Mouse (Mus musculus) neural tube, embryonic 12.5 days (tissue): Measurements from ENCODE around the gene Clk3. TPM values are rescaled to one million over a fixed set of nuclear protein-coding genes. Genes with fewer than 3 reads are reported as not detected.

Experiments used
- ATAC-seq: fragments of 200-750 bp; cut with Nextera tagmentation; 2 replicates; pipeline ENCODE4 v1.8.0; 2017; ENCODE audit warnings: low read depth, mild to moderate bottlenecking, moderate TSS enrichment, moderate library complexity; ENCODE audit not compliant: low FRiP score
- H3K27ac ChIP-seq: fragments of 300-500 bp; sonication (generic); 2 replicates; pipeline ENCODE4 v1.5.1; 2016
- H3K27me3 ChIP-seq: fragments of 300-500 bp; sonication (generic); replicated peaks from 2 replicates; pipeline ENCODE4 v1.6.1; 2016; ENCODE audit warnings: mild to moderate bottlenecking
- H3K36me3 ChIP-seq: fragments of 300-500 bp; sonication (generic); 2 replicates; pipeline ENCODE4 v1.6.1; 2016; ENCODE audit warnings: mild to moderate bottlenecking
- H3K4me1 ChIP-seq: fragments of 300-500 bp; sonication (generic); 2 replicates; pipeline ENCODE4 v1.6.1; 2016
- H3K4me2 ChIP-seq: fragments of 300-500 bp; sonication (generic); replicated peaks from 2 replicates; pipeline ENCODE4 v1.6.1; 2016; ENCODE audit warnings: mild to moderate bottlenecking
- H3K4me3 ChIP-seq: fragments of 300-500 bp; sonication (generic); 2 replicates; pipeline ENCODE4 v1.5.1; 2016
- H3K9ac ChIP-seq: fragments of 300-500 bp; sonication (generic); 2 replicates; pipeline ENCODE4 v1.6.1; 2016; ENCODE audit warnings: mild to moderate bottlenecking
- H3K9me3 ChIP-seq: fragments of 300-500 bp; sonication (generic); 2 replicates; pipeline ENCODE4 v1.6.1; 2016; ENCODE audit warnings: mild to moderate bottlenecking
- whole genome bisulfite sequencing: fragments of 180-500 bp; shearing (Covaris S2); methylation state at CpG from one replicate; pipeline ENCODE4 v1.1.7; 2016; 5-methylcytosine and 5-hydroxymethylcytosine counted together
- polyA plus RNA-seq: library from polyadenylated mRNA; unstranded; fragments of >200 nt; fragmentation: Nextera tagmentation; extraction: Ambion mirVana; gene quantifications from 2 replicates; pipeline ENCODE4 v1.2.1, GENCODE M21; 2016

The Clk3 gene
- 80.9 and 84.9 TPM in 2 replicates for polyA plus RNA-seq

- Histone ChIP-seq H3K9me3 (no peaks in the 10 kb centered on the region), H3K27ac (peak within 1 kb of the TSS; percentile 96), H3K4me2 (peak within 1 kb of the TSS; percentile 95), H3K4me1 (peaks cover 33% of the 10 kb centered on the region), H3K27me3 (no peaks in the 10 kb centered on the region), H3K9ac (peak within 1 kb of the TSS; percentile 96), H3K36me3 (peaks cover 10% of the 10 kb centered on the region), H3K4me3 (peak within 1 kb of the TSS; percentile 92)
- ATAC-seq = peak; percentile 73
- under 1% methylated on average over 93 of the region's 93 CpGs for WGBS
Observed at GRCm38 (mm10) chr9:57765364-57766351, at the start of gene Clk3. Gene Clk3, minus strand, starts transcription at chr9:57765860.

GRCm38 (mm10) chr9:57814866-57815265, 49.2 kb upstream of the Clk3 start:
- no peak overlapping the region for H3K27ac ChIP-seq

GRCm38 (mm10) chr9:57814014-57814413, 48.4 kb upstream of the Clk3 start:
- 7% methylated on average over 1 of the region's 1 CpGs for WGBS
- H3K27ac ChIP-seq = no peak overlapping the region
- H3K4me2 ChIP-seq = no peak overlapping the region
- peaks cover 71% of the 10 kb centered on the region for H3K4me1 ChIP-seq
- no peaks in the 10 kb centered on the region for H3K9me3 ChIP-seq
- H3K9ac ChIP-seq = no peak overlapping the region
- H3K4me3 ChIP-seq = no peak overlapping the region
- H3K36me3 ChIP-seq = no peaks in the 10 kb centered on the region
- H3K27me3 ChIP-seq = no peaks in the 10 kb centered on the region
- no peak for ATAC-seq

More at GRCm38 (mm10) chr9:57814866-57815265, 49.2 kb upstream of the Clk3 start:
- H3K9me3 ChIP-seq = no peaks in the 10 kb centered on the region
- no peak overlapping the region for H3K9ac ChIP-seq
- H3K4me1 ChIP-seq = peaks cover 62% of the 10 kb centered on the region
- no peak overlapping the region for H3K4me2 ChIP-seq
- no peaks in the 10 kb centered on the region for H3K27me3 ChIP-seq
- no peak for ATAC-seq
- H3K36me3 ChIP-seq = no peaks in the 10 kb centered on the region
- 9% methylated on average over 3 of the region's 3 CpGs for WGBS
- H3K4me3 ChIP-seq = no peak overlapping the region

GRCm38 (mm10) chr9:57811793-57812733, 46.4 kb upstream of the Clk3 start:
- Histone ChIP-seq H3K4me3 (no peak overlapping the region), H3K9me3 (no peaks in the 10 kb centered on the region), H3K4me2 (peak overlapping the region; percentile 8; the same call in 1 of the 2 replicates), H3K36me3 (no peaks in the 10 kb centered on the region), H3K27ac (peak overlapping the region; percentile 13; the same call in 1 of the 2 replicates), H3K9ac (no peak overlapping the region), H3K4me1 (peaks cover 66% of the 10 kb centered on the region), H3K27me3 (no peaks in the 10 kb centered on the region)
- WGBS = 31% methylated on average over 8 of the region's 8 CpGs
- no peak for ATAC-seq

- H3K9ac ChIP-seq = no peak overlapping the region
- no peak overlapping the region for H3K27ac ChIP-seq
- H3K36me3 ChIP-seq = no peaks in the 10 kb centered on the region
- no peaks in the 10 kb centered on the region for H3K27me3 ChIP-seq
- WGBS = 67% methylated on average over 3 of the region's 3 CpGs
- H3K4me3 ChIP-seq = no peak overlapping the region
- no peaks in the 10 kb centered on the region for H3K9me3 ChIP-seq
- no peak for ATAC-seq
- no peak overlapping the region for H3K4me2 ChIP-seq
- peaks cover 71% of the 10 kb centered on the region for H3K4me1 ChIP-seq
Observed at GRCm38 (mm10) chr9:57810691-57811090, 45.0 kb upstream of the Clk3 start.

- H3K9ac ChIP-seq = no peak overlapping the region
- H3K4me1 ChIP-seq = peaks cover 59% of the 10 kb centered on the region
- 24% methylated on average over 5 of the region's 5 CpGs for WGBS
- H3K4me3 ChIP-seq = no peak overlapping the region
- ATAC-seq = no peak
- H3K27ac ChIP-seq = no peak overlapping the region; the same call in 1 of the 2 replicates
- no peaks in the 10 kb centered on the region for H3K27me3 ChIP-seq
- no peak overlapping the region for H3K4me2 ChIP-seq
- H3K9me3 ChIP-seq = no peaks in the 10 kb centered on the region
- H3K36me3 ChIP-seq = no peaks in the 10 kb centered on the region
Observed at GRCm38 (mm10) chr9:57808771-57809310, 43.2 kb upstream of the Clk3 start.

GRCm38 (mm10) chr9:57807174-57807651, 41.6 kb upstream of the Clk3 start:
- 20% methylated on average over 4 of the region's 4 CpGs for WGBS
- Histone ChIP-seq H3K9ac (no peak overlapping the region), H3K4me2 (no peak overlapping the region), H3K4me1 (peaks cover 55% of the 10 kb centered on the region), H3K27me3 (no peaks in the 10 kb centered on the region), H3K9me3 (no peaks in the 10 kb centered on the region), H3K36me3 (no peaks in the 10 kb centered on the region; the same call in 1 of the 2 replicates), H3K27ac (no peak overlapping the region), H3K4me3 (no peak overlapping the region)
- ATAC-seq = no peak

GRCm38 (mm10) chr9:57806066-57806481, 40.4 kb upstream of the Clk3 start:
- peaks cover 45% of the 10 kb centered on the region for H3K4me1 ChIP-seq
- no peak overlapping the region for H3K27ac ChIP-seq
- 37% methylated on average over 1 of the region's 1 CpGs for WGBS

GRCm38 (mm10) chr9:57805087-57805737, 39.6 kb upstream of the Clk3 start:
- no peaks in the 10 kb centered on the region for H3K9me3 ChIP-seq
- H3K36me3 ChIP-seq = peaks cover 11% of the 10 kb centered on the region; the same call in 1 of the 2 replicates
- H3K27me3 ChIP-seq = no peaks in the 10 kb centered on the region
- no peak for ATAC-seq
- H3K4me3 ChIP-seq = no peak overlapping the region
- peaks cover 42% of the 10 kb centered on the region for H3K4me1 ChIP-seq
- no peak overlapping the region for H3K9ac ChIP-seq
- no peak overlapping the region for H3K4me2 ChIP-seq
- 62% methylated on average over 10 of the region's 10 CpGs for WGBS
- no peak overlapping the region for H3K27ac ChIP-seq

More at GRCm38 (mm10) chr9:57806066-57806481, 40.4 kb upstream of the Clk3 start:
- ATAC-seq = no peak
- Histone ChIP-seq H3K4me2 (no peak overlapping the region), H3K36me3 (peaks cover 10% of the 10 kb centered on the region; the same call in 1 of the 2 replicates), H3K9ac (no peak overlapping the region), H3K9me3 (no peaks in the 10 kb centered on the region), H3K27me3 (no peaks in the 10 kb centered on the region), H3K4me3 (no peak overlapping the region)

- no peaks in the 10 kb centered on the region for H3K27me3 ChIP-seq
- no peak overlapping the region for H3K4me2 ChIP-seq
- H3K9me3 ChIP-seq = no peaks in the 10 kb centered on the region
- H3K4me3 ChIP-seq = no peak overlapping the region
- H3K36me3 ChIP-seq = peaks cover 11% of the 10 kb centered on the region; the same call in 1 of the 2 replicates
- H3K9ac ChIP-seq = no peak overlapping the region
- no peak for ATAC-seq
- no peak overlapping the region for H3K27ac ChIP-seq
- H3K4me1 ChIP-seq = peaks cover 34% of the 10 kb centered on the region
- 7% methylated on average over 4 of the region's 4 CpGs for WGBS
Observed at GRCm38 (mm10) chr9:57803839-57804238, 38.2 kb upstream of the Clk3 start.

- Histone ChIP-seq H3K9ac (no peak overlapping the region), H3K4me2 (no peak overlapping the region), H3K27ac (no peak overlapping the region), H3K4me1 (peaks cover 39% of the 10 kb centered on the region), H3K4me3 (no peak overlapping the region), H3K27me3 (no peaks in the 10 kb centered on the region), H3K36me3 (peaks cover 12% of the 10 kb centered on the region; the same call in 1 of the 2 replicates), H3K9me3 (no peaks in the 10 kb centered on the region)
- ATAC-seq = no peak
- 6% methylated on average over 3 of the region's 3 CpGs for WGBS
Observed at GRCm38 (mm10) chr9:57803047-57803446, 37.4 kb upstream of the Clk3 start.
